8 mouse cellular contexts compared by ENCODE assay signal in genomic region chr4:40876814-40877371, GRCm38 (mm10). TPM values are rescaled to one million over a fixed set of nuclear protein-coding genes. Genes with fewer than 3 reads are reported as not detected.
A peak's percentile ranks its signal among the peaks of the same experiment; 100 is the strongest.
DNase-seq lines count a peak whose midpoint lies in the region; ATAC-seq and TF ChIP-seq lines count a peak whose summit lies in the region.

No protein-coding gene starts in this region.

- H3K4me1 ChIP-seq in forebrain, embryonic 15.5 days = peaks cover 13% of the 10 kb centered on the region
- H3K4me1 ChIP-seq in limb, embryonic 10.5 days = peaks cover 49% of the 10 kb centered on the region
- H3K4me1 ChIP-seq in thymus, adult 2 months (replicated peaks; ENCODE audit: control insufficient read depth, insufficient read depth, low read length) = peaks cover 28% of the 10 kb centered on the region

- no peaks in the 10 kb centered on the region for H3K36me3 ChIP-seq in forebrain, embryonic 15.5 days
- H3K36me3 ChIP-seq in limb, embryonic 10.5 days = no peaks in the 10 kb centered on the region
- no peaks in the 10 kb centered on the region for H3K36me3 ChIP-seq in thymus, adult 2 months (ENCODE audit: control insufficient read depth, insufficient read depth, low read length)

- H3K9ac ChIP-seq in forebrain, embryonic 15.5 days (replicated peaks) = no peak overlapping the region

- no peak for TF ChIP-seq CTCF in thymus, adult 2 months (IDR thresholded peaks at IDR 0.05; ENCODE audit: borderline replicate concordance, control insufficient read depth, extremely low read depth, insufficient read depth, low read length, poor library complexity)

- 32% methylated on average over 12 of the region's 12 CpGs for WGBS in forebrain, embryonic 15.5 days
- WGBS in limb, embryonic 10.5 days = 49% methylated on average over 12 of the region's 12 CpGs
- 17% methylated on average over 12 of the region's 12 CpGs for WGBS in thymus, adult 2 months

- H3K9me3 ChIP-seq in forebrain, embryonic 15.5 days = no peaks in the 10 kb centered on the region
- H3K9me3 ChIP-seq in limb, embryonic 10.5 days (replicated peaks) = no peaks in the 10 kb centered on the region

- H3K27ac ChIP-seq in forebrain, embryonic 15.5 days (replicated peaks) = no peak overlapping the region
- peak overlapping the region; percentile 79 for H3K27ac ChIP-seq in limb, embryonic 10.5 days
- H3K27ac ChIP-seq in thymus, adult 2 months (ENCODE audit: control insufficient read depth, insufficient read depth, low read length) = peak overlapping the region; percentile 67

- 0 out of 2 replicates have a peak, but pooled peaks have one; percentile 36 for TF ChIP-seq POLR2A in thymus, adult 2 months (IDR thresholded peaks at IDR 0.05; ENCODE audit: control insufficient read depth, extremely low read depth, insufficient read depth, low read length, poor library complexity)

- no peaks in the 10 kb centered on the region for H3K27me3 ChIP-seq in forebrain, embryonic 15.5 days
- H3K27me3 ChIP-seq in limb, embryonic 10.5 days (ENCODE audit: low read depth, poor library complexity, severe bottlenecking) = no peaks in the 10 kb centered on the region
- no peaks in the 10 kb centered on the region for H3K27me3 ChIP-seq in thymus, adult 2 months (ENCODE audit: control insufficient read depth, insufficient read depth, low read length)

- H3K4me2 ChIP-seq in forebrain, embryonic 15.5 days (replicated peaks) = no peak overlapping the region

- peak; percentile 24; the same call in 1 of the 2 replicates for ATAC-seq in forebrain, embryonic 15.5 days (replicated peaks)

- peak; percentile 63 to 64 for DNase-seq in B cell, adult 2 months
- peak; percentile 57 for DNase-seq in MEL-GATA-1-ER (ENCODE audit: extremely low read depth, low read depth)
- DNase-seq in heart, postnatal 4 days = peak; percentile 77
- peak; percentile 46 for DNase-seq in limb, embryonic 10.5 days (ENCODE audit: low spot score)
- DNase-seq in mesoderm, embryonic 11.5 days (ENCODE audit: low read depth, low spot score) = peak; percentile 59
- DNase-seq in thymus, adult 2 months = peak; percentile 22
- DNase-seq in right cerebral cortex, postnatal 36 days (ENCODE audit: low spot score in 2 of 2) = no peak

- no peak overlapping the region for H3K4me3 ChIP-seq in forebrain, embryonic 15.5 days
- H3K4me3 ChIP-seq in limb, embryonic 10.5 days = no peak overlapping the region
- peak overlapping the region; percentile 1; the same call in 1 of the 2 replicates for H3K4me3 ChIP-seq in thymus, adult 2 months (ENCODE audit: control insufficient read depth, insufficient read depth, low read length)

RNA-seq across cellular contexts. Expression of gene B4galt1, which starts 23.1 kb away (rescaled TPM):
- 7.0 and 7.3 TPM in 2 replicates for polyA plus RNA-seq in forebrain, embryonic 15.5 days (2015; fragmentation: Nextera tagmentation; extraction: Ambion mirVana)
- 10 to 100 TPM; 92.2 to 93.6 TPM for total RNA-seq in heart, postnatal 4 days (2021)
- 23.6 and 29.9 TPM in 2 replicates for polyA plus RNA-seq in limb, embryonic 10.5 days (2016; fragmentation: Nextera tagmentation; extraction: Ambion mirVana)
- polyA plus RNA-seq in thymus, adult 2 months (2012; rRNA removed) = 34.1 and 49.4 TPM in 2 replicates

RNA-seq across cellular contexts. Expression of gene Spink4, which starts 43.0 kb away (rescaled TPM):
- polyA plus RNA-seq in forebrain, embryonic 15.5 days (2015; fragmentation: Nextera tagmentation; extraction: Ambion mirVana) = not detected in 2 replicates
- 1 to 10 TPM; 2.7 to 2.8 TPM for total RNA-seq in heart, postnatal 4 days (2021)
- polyA plus RNA-seq in limb, embryonic 10.5 days (2016; fragmentation: Nextera tagmentation; extraction: Ambion mirVana) = not detected in 2 replicates
- 7.1 and 15.8 TPM in 2 replicates for polyA plus RNA-seq in thymus, adult 2 months (2012; rRNA removed)

Comparison
In these comparisons a context has a peak if more than half of its experiments do, and no peak if none do; other contexts are left out.
1. DNase-seq: peak in B cell, adult 2 months (2 of 2), MEL-GATA-1-ER (single experiment), heart, postnatal 4 days (single experiment), limb, embryonic 10.5 days (single experiment), mesoderm, embryonic 11.5 days (single experiment) and thymus, adult 2 months (single experiment); none in right cerebral cortex, postnatal 36 days (0 of 2).